In the genomic region with DNA sequence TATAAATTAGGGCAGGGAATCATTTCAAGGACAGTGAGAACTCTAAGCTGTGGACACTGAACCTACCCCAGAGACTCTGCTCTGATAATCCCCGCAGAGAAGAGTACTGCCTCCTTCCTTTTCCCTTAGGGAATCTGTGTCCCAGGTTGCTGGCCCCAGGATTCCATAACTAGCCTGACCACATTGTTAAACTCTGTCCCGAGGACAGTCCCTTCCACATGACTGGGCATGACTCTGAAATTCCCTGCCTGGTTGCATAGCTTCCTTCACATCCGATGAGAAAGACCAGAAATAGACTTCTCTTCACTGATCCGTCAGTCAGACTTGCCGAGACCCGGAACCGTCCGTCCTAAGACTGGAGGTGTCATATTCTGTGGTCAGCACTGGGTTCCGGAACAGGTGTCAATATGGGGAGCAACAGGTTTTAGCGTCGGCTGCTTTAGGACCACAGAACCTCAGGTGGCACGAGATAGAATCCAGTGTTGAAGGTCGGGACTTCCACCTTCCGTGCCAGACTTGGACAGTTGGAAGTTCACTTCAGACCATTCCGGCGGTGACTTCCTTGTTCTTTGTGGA, we compare ENCODE assay signal across 13 mouse cellular contexts.
DNase-seq lines count a peak whose midpoint lies in the region; ATAC-seq lines count a peak whose summit lies in the region.
"Had no signal": no experiment of that assay in that cellular context is flagged by ENCODE, and none has a peak within 500 bp of the region (broad histone marks: within the 10 kb centered on the region; RNA-seq: fewer than 3 reads in every experiment).

No protein-coding gene starts in this region.

- peak; percentile 94 for DNase-seq in heart, adult 11 months
- no peak for DNase-seq in heart, postnatal 25 days (ENCODE audit: low spot score)
- DNase-seq in heart, adult 8-10 months (ENCODE audit: low spot score), result peak; percentile 18
- peak; percentile 47 to 51 for DNase-seq in heart, postnatal 10 days
- DNase-seq in kidney, postnatal 36 days, result peak; percentile 28
- DNase-seq in spleen, postnatal 4 days (ENCODE audit: low spot score in 2 of 2), result no peak
- DNase-seq: adrenal gland, adult 8-10 months; cerebellum, adult 9-11 months; liver, embryonic 13.5 days; spleen, adult 18-20 months had no signal

- ATAC-seq in megakaryocyte progenitor cell, adult 5-6 weeks (replicated peaks; ENCODE audit: poor library complexity), result no peak
- no peak for ATAC-seq in erythroblast, adult 5-6 weeks (replicated peaks; ENCODE audit: low FRiP score, poor library complexity, severe bottlenecking)
- ATAC-seq: intestine, embryonic 15.5 days had no signal

- intact Hi-C loops in heart, postnatal 25 days (cut with DNase I), result no loop called here
- intact Hi-C loops in heart, postnatal 10 days (cut with DNase I), result no loop called here

Comparison
In these comparisons a context has a peak if more than half of its experiments do, and no peak if none do; other contexts are left out.
1. DNase-seq: peak in heart, adult 11 months (single experiment), heart, adult 8-10 months (single experiment), heart, postnatal 10 days (2 of 2) and kidney, postnatal 36 days (2 of 2); none in heart, postnatal 25 days (single experiment) and spleen, postnatal 4 days (0 of 2).